Mouse (Mus musculus) forebrain, postnatal 0 days (tissue): ENCODE measurements at regions not wholly inside any gene's neighbourhood (a gene's known extent, or its start where the extent isn't known, plus 50 kb on each side); places are given as distances from the start of the nearest gene placed in this dataset.
A peak's percentile ranks its signal among the peaks of the same experiment; 100 is the strongest.

Experiments used
- ATAC-seq: fragments of 200-750 bp; cut with Nextera tagmentation; 2 replicates; pipeline ENCODE4 v1.8.0; 2017; ENCODE audit warnings: mild to moderate bottlenecking, moderate library complexity
- DNase-seq: peaks from one replicate; pipeline ENCODE4 v3.0.0-alpha.2; 2015
- H3K27ac ChIP-seq: fragments of 300-500 bp; sonication (generic); 2 replicates; pipeline ENCODE4 v1.5.1; 2014; ENCODE audit warnings: low read depth, mild to moderate bottlenecking, antibody characterized with exemption, low read length, moderate library complexity, mixed read lengths
- H3K27me3 ChIP-seq: fragments of 300-500 bp; sonication (generic); 2 replicates; pipeline ENCODE4 v1.6.1; 2014; ENCODE audit warnings: mild to moderate bottlenecking, low read length, mixed read lengths; ENCODE audit not compliant: insufficient read depth
- H3K36me3 ChIP-seq: fragments of 300-500 bp; sonication (generic); 2 replicates; pipeline ENCODE4 v1.6.1; 2014; ENCODE audit warnings: mild to moderate bottlenecking, moderate library complexity; ENCODE audit not compliant: insufficient read depth
- H3K4me1 ChIP-seq: fragments of 300-500 bp; sonication (generic); 2 replicates; pipeline ENCODE4 v1.6.1; 2014; ENCODE audit warnings: antibody characterized with exemption; ENCODE audit not compliant: insufficient read depth
- H3K4me2 ChIP-seq: fragments of 300-500 bp; sonication (generic); 2 replicates; pipeline ENCODE4 v1.6.1; 2014; ENCODE audit warnings: low read depth, mild to moderate bottlenecking, moderate library complexity
- H3K4me3 ChIP-seq: fragments of 300-500 bp; sonication (generic); 2 replicates; pipeline ENCODE4 v1.5.1; 2014; ENCODE audit warnings: low read depth, low read length, mixed read lengths
- H3K9ac ChIP-seq: fragments of 300-500 bp; sonication (generic); 2 replicates; pipeline ENCODE4 v1.6.1; 2014; ENCODE audit warnings: mild to moderate bottlenecking
- H3K9me3 ChIP-seq: fragments of 300-500 bp; sonication (generic); 2 replicates; pipeline ENCODE4 v1.6.1; 2016; ENCODE audit warnings: low read length
- CTCF ChIP-seq: sonication (generic); IDR thresholded peaks from 2 replicates; pipeline ENCODE4 v1.5.1; 2016; ENCODE audit warnings: antibody characterized with exemption, control low read depth, low read depth
- WGBS: fragments of 180-500 bp; shearing (Covaris S2); extraction: QIAGEN DNeasy Blood & Tissue Kit; methylation state at CpG from one replicate; pipeline ENCODE4 v1.1.7; 2014; 5-methylcytosine and 5-hydroxymethylcytosine counted together

DNA sequence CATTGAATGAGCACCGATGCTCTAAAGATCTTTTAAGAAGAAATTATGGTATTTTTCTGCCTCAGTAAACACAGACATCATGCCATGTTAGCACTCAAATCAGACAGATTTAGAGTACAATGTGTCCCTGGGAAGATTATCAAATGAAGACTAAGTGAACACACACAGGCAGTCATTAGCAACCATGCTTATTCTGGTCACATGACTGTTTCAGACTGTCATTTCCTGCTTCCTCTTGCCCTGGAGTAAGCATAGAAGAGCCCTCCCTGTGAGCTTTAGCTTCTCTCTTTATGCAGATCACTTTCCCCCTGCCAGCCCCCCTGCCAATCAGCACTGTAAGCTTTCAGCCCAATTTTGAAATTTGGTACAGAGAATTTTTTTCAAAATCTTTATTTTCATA, 143.4 kb upstream of the Amd2 start:
- no peaks in the 10 kb centered on the region for H3K27me3 ChIP-seq
- no peak overlapping the region for H3K9ac ChIP-seq
- H3K36me3 ChIP-seq: no peaks in the 10 kb centered on the region
- peak; percentile 60 for ATAC-seq
- no peak for TF ChIP-seq CTCF
- H3K27ac ChIP-seq: no peak overlapping the region
- no peak for DNase-seq
- 63% methylated on average over 1 of the region's 1 CpGs for WGBS
- H3K4me3 ChIP-seq: no peak overlapping the region
- H3K4me1 ChIP-seq: no peaks in the 10 kb centered on the region
- no peak overlapping the region for H3K4me2 ChIP-seq
- H3K9me3 ChIP-seq: no peaks in the 10 kb centered on the region

DNA sequence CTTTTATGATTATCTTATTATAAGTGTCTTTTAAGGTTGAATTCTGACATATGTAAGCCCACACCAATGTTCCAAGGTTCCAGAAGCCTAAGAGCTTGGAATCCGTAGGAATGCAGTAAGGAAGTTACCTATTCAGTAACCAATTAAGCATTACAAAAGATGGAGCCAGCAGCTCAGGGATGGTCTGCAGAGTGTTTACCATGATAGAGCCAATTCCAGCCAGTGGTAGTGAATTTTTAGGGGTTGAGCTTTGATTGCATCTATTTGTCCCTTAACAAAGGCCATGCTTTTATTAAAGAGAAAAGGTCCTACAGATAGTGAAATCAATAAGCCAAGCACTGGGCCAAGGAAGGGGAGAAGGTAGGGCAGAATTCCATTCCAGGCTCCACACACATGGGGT, 123.6 kb upstream of the Amd2 start:
- no peak for ATAC-seq

More for the DNA sequence above, 123.6 kb upstream of the Amd2 start:
- Histone ChIP-seq H3K27me3 (no peaks in the 10 kb centered on the region), H3K4me3 (no peak overlapping the region), H3K4me2 (no peak overlapping the region), H3K27ac (no peak overlapping the region), H3K9me3 (no peaks in the 10 kb centered on the region), H3K36me3 (no peaks in the 10 kb centered on the region), H3K4me1 (no peaks in the 10 kb centered on the region), H3K9ac (no peak overlapping the region)
- no peak for TF ChIP-seq CTCF
- 80% methylated on average over 1 of the region's 1 CpGs for WGBS
- no peak for DNase-seq
